Mouse (Mus musculus): Measurements from ENCODE around the gene Tubb2a.

DNA sequence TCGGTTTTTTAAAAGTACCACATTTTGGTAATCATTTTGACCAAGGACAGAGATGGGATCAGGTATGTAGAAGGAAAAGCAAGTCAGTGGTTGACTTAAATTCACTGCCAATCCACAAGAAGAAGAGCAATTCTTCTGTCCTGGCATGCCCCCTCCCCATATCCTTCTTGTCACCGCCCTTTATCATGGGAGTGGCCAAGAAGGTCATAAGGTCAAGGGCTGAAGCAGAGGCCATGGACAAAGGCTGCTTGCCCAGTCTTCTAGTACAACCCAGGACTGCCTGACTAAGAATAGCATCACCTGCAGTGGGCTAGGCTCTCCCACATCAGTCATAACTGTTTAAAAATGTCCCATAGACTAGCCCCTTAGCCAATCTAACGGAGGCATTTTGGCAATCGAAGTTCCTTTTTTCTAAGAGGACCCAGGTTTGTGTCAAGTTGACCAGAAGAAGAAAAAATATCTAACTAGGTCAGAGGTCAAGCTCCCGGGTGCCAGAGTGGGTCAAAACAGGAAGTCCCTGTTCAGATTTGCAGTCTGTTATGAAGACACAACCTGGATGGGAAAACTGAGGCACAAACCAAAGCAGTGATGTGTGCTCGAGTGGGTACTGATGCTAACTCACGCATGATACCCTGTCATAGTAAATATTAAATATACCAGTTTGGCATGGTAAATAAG is 34.0 kb downstream of the Tubb2a start:
- no peak for TF ChIP-seq CTCF (IDR thresholded peaks at IDR 0.05; ENCODE audit: low read depth, low read length)
- TF ChIP-seq POLR2A (IDR thresholded peaks at IDR 0.05; ENCODE audit: extremely low read depth, insufficient read depth, low read length) = no peak

Measured in liver, adult 2 months (tissue).